Mouse (Mus musculus): ENCODE data around the gene Tmem265. TPM values are rescaled to one million over a fixed set of nuclear protein-coding genes. Genes with fewer than 3 reads are reported as not detected.
A peak's percentile ranks its signal among the peaks of the same experiment; 100 is the strongest.

Tmem265 gene
- total and polyA plus RNA-seq, 3 experiments: not detected

GRCm38 (mm10) chr7:127614511-127614890, 53.3 kb downstream of the Tmem265 start:
- peaks cover 0 to 8% of the 10 kb centered on the region in 2 experiments; a peak in 2 of 4 replicates for H3K36me3 ChIP-seq (ENCODE audit: control insufficient read depth in 1 of 2, insufficient read depth in 2 of 2, low read length in 2 of 2)
- peaks cover 23% of the 10 kb centered on the region for H3K79me2 ChIP-seq (ENCODE audit: control insufficient read depth, insufficient read depth, low read length, poor library complexity)
- peaks cover 0 to 16% of the 10 kb centered on the region in 2 experiments; a peak in 3 of 4 replicates for H3K4me1 ChIP-seq (ENCODE audit: control insufficient read depth in 1 of 2, insufficient read depth in 2 of 2, low read length in 2 of 2)
- peak overlapping the region; percentile 97 to 99 for H3K4me3 ChIP-seq (ENCODE audit: control insufficient read depth in 1 of 2, insufficient read depth in 1 of 2, low read depth in 2 of 2, low read length in 2 of 2)
- no peaks in the 10 kb centered on the region for H3K27me3 ChIP-seq (ENCODE audit: control insufficient read depth in 1 of 2, insufficient read depth in 2 of 2, low read length in 2 of 2)
- peak overlapping the region; percentile 11 for H3K27ac ChIP-seq (ENCODE audit: control insufficient read depth, low read depth, low read length)
- TF ChIP-seq USF2 (IDR thresholded peaks at IDR 0.05; ENCODE audit: borderline replicate concordance in 1 of 2, insufficient read depth in 1 of 2, low read depth in 1 of 2, low read length in 2 of 2) (no peak), ETS1 (IDR thresholded peaks at IDR 0.05; ENCODE audit: low read depth, low read length) (no peak), MEF2A (IDR thresholded peaks at IDR 0.05; ENCODE audit: extremely low read depth, insufficient replicate concordance, low read depth, low read length, poor library complexity, severe bottlenecking) (no peak), POLR2A (IDR thresholded peaks at IDR 0.05; ENCODE audit: control insufficient read depth in 1 of 2, insufficient read depth in 1 of 2, low read depth in 1 of 2, low read length in 2 of 2, poor library complexity in 1 of 2) (peak in 1 of 2 experiments; percentile 6; a peak in 1 of 4 replicates), RCOR1 (IDR thresholded peaks at IDR 0.05; ENCODE audit: low read depth, low read length) (no peak), JUND (IDR thresholded peaks at IDR 0.05; ENCODE audit: low read depth, low read length) (no peak), POLR2AphosphoS2 (IDR thresholded peaks at IDR 0.05; ENCODE audit: low read length) (no peak), NELFE (IDR thresholded peaks at IDR 0.05; ENCODE audit: low read depth, low read length) (no peak), HCFC1 (IDR thresholded peaks at IDR 0.05; ENCODE audit: low read depth, low read length) (no peak), EP300 (IDR thresholded peaks at IDR 0.05; ENCODE audit: low read depth in 1 of 2, low read length in 2 of 2) (no peak), ZMIZ1 (IDR thresholded peaks at IDR 0.05; ENCODE audit: low read depth, low read length) (no peak), MAX (IDR thresholded peaks at IDR 0.05; ENCODE audit: low read length) (no peak), GABPA (IDR thresholded peaks at IDR 0.05; ENCODE audit: low read depth, low read length) (no peak), KAT2A (conservative IDR thresholded peaks at IDR 0.05; ENCODE audit: low read depth, low read length) (no peak), NRF1 (IDR thresholded peaks at IDR 0.05; ENCODE audit: insufficient read depth, low read depth, low read length, poor library complexity, severe bottlenecking) (0 out of 2 replicates have a peak, but pooled peaks have one; percentile 11), MAZ (IDR thresholded peaks at IDR 0.05; ENCODE audit: low read depth, low read length) (no peak), E2F4 (IDR thresholded peaks at IDR 0.05; ENCODE audit: borderline replicate concordance, low read depth, low read length) (peak; percentile 41; the same call in 1 of the 2 replicates), MYB (IDR thresholded peaks at IDR 0.05; ENCODE audit: low read depth, low read length) (no peak), ZKSCAN1 (IDR thresholded peaks at IDR 0.05; ENCODE audit: low read depth, low read length) (no peak), USF1 (IDR thresholded peaks at IDR 0.05; ENCODE audit: low read depth, low read length) (no peak), ELF1 (IDR thresholded peaks at IDR 0.05; ENCODE audit: low read depth, low read length) (no peak), UBTF (IDR thresholded peaks at IDR 0.05; ENCODE audit: borderline replicate concordance, insufficient read depth, low read depth, low read length) (0 out of 2 replicates have a peak, but pooled peaks have one; percentile 36), CHD1 (IDR thresholded peaks at IDR 0.05; ENCODE audit: low read depth, low read length) (no peak), RAD21 (IDR thresholded peaks at IDR 0.05; ENCODE audit: low read depth, low read length) (no peak), SIN3A (IDR thresholded peaks at IDR 0.05; ENCODE audit: low read length) (no peak), POLR2AphosphoS5 (IDR thresholded peaks at IDR 0.05; ENCODE audit: borderline replicate concordance, low read depth, low read length) (no peak), BHLHE40 (IDR thresholded peaks at IDR 0.05; ENCODE audit: borderline replicate concordance, low read depth, low read length) (no peak), ZNF384 (IDR thresholded peaks at IDR 0.05; ENCODE audit: low read depth, low read length) (no peak), SMC3 (IDR thresholded peaks at IDR 0.05; ENCODE audit: low read depth, low read length) (no peak), ZC3H11A (IDR thresholded peaks at IDR 0.05; ENCODE audit: low read depth, low read length) (no peak), GATA1 (IDR thresholded peaks at IDR 0.05; ENCODE audit: low read depth, low read length) (no peak), TAL1 (IDR thresholded peaks at IDR 0.05; ENCODE audit: low read length) (no peak), MXI1 (IDR thresholded peaks at IDR 0.05; ENCODE audit: low read depth, low read length) (no peak; the same call in 1 of the 2 replicates), MYC (IDR thresholded peaks at IDR 0.05; ENCODE audit: low read depth, low read length) (0 out of 2 replicates have a peak, but pooled peaks have one; percentile 46), CTCF (IDR thresholded peaks at IDR 0.05 in 2 of 3, conservative IDR thresholded peaks at IDR 0.05 in 1 of 3; ENCODE audit: control insufficient read depth in 1 of 3, insufficient read depth in 1 of 3, low read depth in 2 of 3, low read length in 3 of 3, poor library complexity in 1 of 3, severe bottlenecking in 1 of 3) (no peak), MAFK (IDR thresholded peaks at IDR 0.05; ENCODE audit: borderline replicate concordance, low read depth, low read length) (no peak), CHD2 (IDR thresholded peaks at IDR 0.05; ENCODE audit: low read length) (no peak)
- H3K9me3 ChIP-seq (replicated peaks; ENCODE audit: insufficient read depth, low read length): no peaks in the 10 kb centered on the region
- H3K9ac ChIP-seq (ENCODE audit: control insufficient read depth, low read depth, low read length, poor library complexity, severe bottlenecking): peak overlapping the region; percentile 99
- DNase-seq (ENCODE audit: low read depth, low spot score): peak; percentile 60

All from MEL (cell line).